Mouse (Mus musculus) kidney, embryonic 15.5 days (tissue): ENCODE measurements around the gene Lztfl1. TPM values are rescaled to one million over a fixed set of nuclear protein-coding genes. Genes with fewer than 3 reads are reported as not detected.

ENCODE experiments used
- ATAC-seq: fragments of 200-750 bp; cut with Nextera tagmentation; replicated peaks from 2 replicates; pipeline ENCODE4 v1.8.0; 2017; ENCODE audit warnings: moderate TSS enrichment; ENCODE audit not compliant: low FRiP score
- H3K27ac ChIP-seq: fragments of 300-500 bp; sonication (generic); 2 replicates; pipeline ENCODE4 v1.5.1; 2015; ENCODE audit warnings: mild to moderate bottlenecking, inconsistent platforms
- H3K27me3 ChIP-seq: fragments of 300-500 bp; sonication (generic); 2 replicates; pipeline ENCODE4 v1.6.1; 2015; ENCODE audit warnings: inconsistent platforms
- H3K36me3 ChIP-seq: fragments of 300-500 bp; sonication (generic); 2 replicates; pipeline ENCODE4 v1.6.1; 2015; ENCODE audit warnings: inconsistent platforms
- H3K4me1 ChIP-seq: fragments of 300-500 bp; sonication (generic); 2 replicates; pipeline ENCODE4 v1.6.1; 2015; ENCODE audit warnings: inconsistent platforms
- H3K4me2 ChIP-seq: fragments of 300-500 bp; sonication (generic); 2 replicates; pipeline ENCODE4 v1.6.1; 2015; ENCODE audit warnings: moderate library complexity, mild to moderate bottlenecking, inconsistent platforms
- H3K4me3 ChIP-seq: fragments of 300-500 bp; sonication (generic); replicated peaks from 2 replicates; pipeline ENCODE4 v1.5.1; 2015; ENCODE audit warnings: mild to moderate bottlenecking, inconsistent platforms
- H3K9ac ChIP-seq: fragments of 300-500 bp; sonication (generic); 2 replicates; pipeline ENCODE4 v1.6.1; 2015; ENCODE audit warnings: mild to moderate bottlenecking, inconsistent platforms
- H3K9me3 ChIP-seq: fragments of 300-500 bp; sonication (generic); replicated peaks from 2 replicates; pipeline ENCODE4 v1.6.1; 2016; ENCODE audit warnings: inconsistent platforms
- WGBS: fragments of 180-500 bp; shearing (Covaris S2); methylation state at CpG from one replicate; pipeline ENCODE4 v1.1.7; 2015; ENCODE audit warnings: mixed read lengths; 5-methylcytosine and 5-hydroxymethylcytosine counted together
- polyA plus RNA-seq: library from polyadenylated mRNA; unstranded; fragments of >200 nt; fragmentation: Nextera tagmentation; extraction: Ambion mirVana; gene quantifications from 2 replicates; pipeline ENCODE4 v1.2.1, GENCODE M21; 2015

Gene Lztfl1
- polyA plus RNA-seq, 1 experiment from 2014 or later = 47.6 TPM

- ATAC-seq = no peak
- H3K9me3 ChIP-seq = no peaks in the 10 kb centered on the region
- H3K4me3 ChIP-seq = no peak overlapping the region
- H3K36me3 ChIP-seq = no peaks in the 10 kb centered on the region
- H3K9ac ChIP-seq = no peak overlapping the region
- H3K4me1 ChIP-seq = no peaks in the 10 kb centered on the region
- no peaks in the 10 kb centered on the region for H3K27me3 ChIP-seq
- H3K27ac ChIP-seq = no peak overlapping the region
- WGBS = 74% methylated on average over 3 of the region's 3 CpGs
- no peak overlapping the region for H3K4me2 ChIP-seq
These were observed 16.6 kb upstream of the Lztfl1 start for GRCm38 (mm10) chr9:123734133-123734532.

- no peak overlapping the region for H3K4me3 ChIP-seq
- no peaks in the 10 kb centered on the region for H3K9me3 ChIP-seq
- no peaks in the 10 kb centered on the region for H3K36me3 ChIP-seq
- H3K27ac ChIP-seq = no peak overlapping the region
- H3K27me3 ChIP-seq = no peaks in the 10 kb centered on the region
- no peak for ATAC-seq
- 75% methylated on average over 3 of the region's 3 CpGs for WGBS
- no peak overlapping the region for H3K9ac ChIP-seq
- no peak overlapping the region for H3K4me2 ChIP-seq
- no peaks in the 10 kb centered on the region for H3K4me1 ChIP-seq
These were observed 13.8 kb upstream of the Lztfl1 start for GRCm38 (mm10) chr9:123731271-123731670.

GRCm38 (mm10) chr9:123722737-123723493, 5.4 kb upstream of the Lztfl1 start:
- Histone ChIP-seq H3K9ac (no peak overlapping the region), H3K4me3 (no peak overlapping the region), H3K27ac (no peak overlapping the region), H3K4me1 (no peaks in the 10 kb centered on the region), H3K4me2 (no peak overlapping the region), H3K36me3 (no peaks in the 10 kb centered on the region), H3K9me3 (no peaks in the 10 kb centered on the region), H3K27me3 (peaks cover 2% of the 10 kb centered on the region; the same call in 1 of the 2 replicates)
- 74% methylated on average over 2 of the region's 2 CpGs for WGBS
- ATAC-seq = no peak

- 0 out of 2 replicates have a peak overlapping the region, but pooled peaks have one; percentile 95 for H3K4me3 ChIP-seq
- WGBS = 34% methylated on average over 3 of the region's 3 CpGs
- 0 out of 2 replicates have a peak overlapping the region, but pooled peaks have one; percentile 10 for H3K9ac ChIP-seq
- no peaks in the 10 kb centered on the region for H3K9me3 ChIP-seq
- H3K4me2 ChIP-seq = peak overlapping the region; percentile 40
- H3K4me1 ChIP-seq = peaks cover 8% of the 10 kb centered on the region
- no peaks in the 10 kb centered on the region; the same call in 1 of the 2 replicates for H3K27me3 ChIP-seq
- no peak overlapping the region for H3K27ac ChIP-seq
- no peak for ATAC-seq
- H3K36me3 ChIP-seq = peaks cover 7% of the 10 kb centered on the region
These were observed 1.2 kb downstream of the Lztfl1 start for GRCm38 (mm10) chr9:123716301-123716700.

GRCm38 (mm10) chr9:123713111-123713510, 4.4 kb downstream of the Lztfl1 start:
- WGBS = 89% methylated on average over 2 of the region's 2 CpGs
- Histone ChIP-seq H3K27ac (no peak overlapping the region), H3K9ac (no peak overlapping the region), H3K4me3 (no peak overlapping the region), H3K27me3 (no peaks in the 10 kb centered on the region), H3K36me3 (peaks cover 30% of the 10 kb centered on the region), H3K4me2 (no peak overlapping the region), H3K9me3 (no peaks in the 10 kb centered on the region), H3K4me1 (peaks cover 8% of the 10 kb centered on the region)
- ATAC-seq = no peak

- WGBS = 43% methylated on average over 2 of the region's 2 CpGs
- Histone ChIP-seq H3K27me3 (no peaks in the 10 kb centered on the region), H3K4me2 (no peak overlapping the region), H3K36me3 (peaks cover 46% of the 10 kb centered on the region), H3K9me3 (no peaks in the 10 kb centered on the region), H3K4me1 (no peaks in the 10 kb centered on the region), H3K27ac (no peak overlapping the region), H3K4me3 (no peak overlapping the region), H3K9ac (no peak overlapping the region)
- no peak for ATAC-seq
These were observed 8.3 kb downstream of the Lztfl1 start for GRCm38 (mm10) chr9:123709226-123709625.

GRCm38 (mm10) chr9:123701822-123702221, 15.7 kb downstream of the Lztfl1 start:
- H3K36me3 ChIP-seq = peaks cover 48% of the 10 kb centered on the region
- no peaks in the 10 kb centered on the region for H3K4me1 ChIP-seq
- no peak overlapping the region for H3K27ac ChIP-seq
- no peak overlapping the region for H3K4me2 ChIP-seq
- no peak overlapping the region for H3K9ac ChIP-seq
- ATAC-seq = no peak
- H3K4me3 ChIP-seq = no peak overlapping the region
- H3K9me3 ChIP-seq = no peaks in the 10 kb centered on the region
- 92% methylated on average over 5 of the region's 5 CpGs for WGBS
- no peaks in the 10 kb centered on the region for H3K27me3 ChIP-seq

- no peak for ATAC-seq
- H3K9me3 ChIP-seq = no peaks in the 10 kb centered on the region
These were observed 21.7 kb downstream of the Lztfl1 start for GRCm38 (mm10) chr9:123695634-123696302.

GRCm38 (mm10) chr9:123688227-123688626, 29.3 kb downstream of the Lztfl1 start:
- Histone ChIP-seq H3K9me3 (no peaks in the 10 kb centered on the region), H3K27ac (no peak overlapping the region), H3K36me3 (no peaks in the 10 kb centered on the region; the same call in 1 of the 2 replicates), H3K4me3 (no peak overlapping the region), H3K4me2 (no peak overlapping the region), H3K4me1 (no peaks in the 10 kb centered on the region), H3K9ac (no peak overlapping the region), H3K27me3 (no peaks in the 10 kb centered on the region)
- 78% methylated on average over 1 of the region's 1 CpGs for WGBS
- ATAC-seq = no peak

More at GRCm38 (mm10) chr9:123695634-123696302, 21.7 kb downstream of the Lztfl1 start:
- 80% methylated on average over 3 of the region's 3 CpGs for WGBS
- Histone ChIP-seq H3K27ac (no peak overlapping the region), H3K4me1 (no peaks in the 10 kb centered on the region), H3K4me2 (no peak overlapping the region), H3K9ac (no peak overlapping the region), H3K4me3 (no peak overlapping the region), H3K27me3 (no peaks in the 10 kb centered on the region), H3K36me3 (peaks cover 26% of the 10 kb centered on the region)

- Histone ChIP-seq H3K9ac (no peak overlapping the region), H3K9me3 (no peaks in the 10 kb centered on the region), H3K4me1 (no peaks in the 10 kb centered on the region), H3K36me3 (no peaks in the 10 kb centered on the region), H3K4me3 (no peak overlapping the region), H3K4me2 (no peak overlapping the region), H3K27me3 (peaks cover 9% of the 10 kb centered on the region), H3K27ac (no peak overlapping the region)
- WGBS = 82% methylated on average over 5 of the region's 5 CpGs
- ATAC-seq = no peak
These were observed 31.3 kb downstream of the Lztfl1 start for GRCm38 (mm10) chr9:123686206-123686605.

- Histone ChIP-seq H3K4me1 (peaks cover 3% of the 10 kb centered on the region), H3K9me3 (no peaks in the 10 kb centered on the region), H3K27ac (no peak overlapping the region), H3K9ac (no peak overlapping the region), H3K4me3 (no peak overlapping the region), H3K27me3 (peaks cover 33% of the 10 kb centered on the region), H3K4me2 (no peak overlapping the region), H3K36me3 (no peaks in the 10 kb centered on the region)
- ATAC-seq = no peak
- WGBS = 47% methylated on average over 3 of the region's 3 CpGs
These were observed 33.8 kb downstream of the Lztfl1 start for GRCm38 (mm10) chr9:123683704-123684103.

- no peak overlapping the region for H3K27ac ChIP-seq
- H3K4me2 ChIP-seq = peak overlapping the region; percentile 87
- no peak for ATAC-seq
- H3K9me3 ChIP-seq = no peaks in the 10 kb centered on the region
- 18% methylated on average over 2 of the region's 2 CpGs for WGBS
- no peak overlapping the region for H3K9ac ChIP-seq
- H3K27me3 ChIP-seq = peaks cover 74% of the 10 kb centered on the region
- no peaks in the 10 kb centered on the region for H3K36me3 ChIP-seq
- peak overlapping the region; percentile 49 for H3K4me3 ChIP-seq
- peaks cover 12% of the 10 kb centered on the region for H3K4me1 ChIP-seq
These were observed 38.3 kb downstream of the Lztfl1 start for GRCm38 (mm10) chr9:123679198-123679597.
